Mouse (Mus musculus) spleen, adult 12 weeks (tissue): ENCODE measurements around the gene Syt2.

Experiments used
- DNase-seq: peaks from one replicate; pipeline ENCODE4 v3.0.0; 2022; ENCODE audit warnings: low spot score

Gene Syt2

DNA sequence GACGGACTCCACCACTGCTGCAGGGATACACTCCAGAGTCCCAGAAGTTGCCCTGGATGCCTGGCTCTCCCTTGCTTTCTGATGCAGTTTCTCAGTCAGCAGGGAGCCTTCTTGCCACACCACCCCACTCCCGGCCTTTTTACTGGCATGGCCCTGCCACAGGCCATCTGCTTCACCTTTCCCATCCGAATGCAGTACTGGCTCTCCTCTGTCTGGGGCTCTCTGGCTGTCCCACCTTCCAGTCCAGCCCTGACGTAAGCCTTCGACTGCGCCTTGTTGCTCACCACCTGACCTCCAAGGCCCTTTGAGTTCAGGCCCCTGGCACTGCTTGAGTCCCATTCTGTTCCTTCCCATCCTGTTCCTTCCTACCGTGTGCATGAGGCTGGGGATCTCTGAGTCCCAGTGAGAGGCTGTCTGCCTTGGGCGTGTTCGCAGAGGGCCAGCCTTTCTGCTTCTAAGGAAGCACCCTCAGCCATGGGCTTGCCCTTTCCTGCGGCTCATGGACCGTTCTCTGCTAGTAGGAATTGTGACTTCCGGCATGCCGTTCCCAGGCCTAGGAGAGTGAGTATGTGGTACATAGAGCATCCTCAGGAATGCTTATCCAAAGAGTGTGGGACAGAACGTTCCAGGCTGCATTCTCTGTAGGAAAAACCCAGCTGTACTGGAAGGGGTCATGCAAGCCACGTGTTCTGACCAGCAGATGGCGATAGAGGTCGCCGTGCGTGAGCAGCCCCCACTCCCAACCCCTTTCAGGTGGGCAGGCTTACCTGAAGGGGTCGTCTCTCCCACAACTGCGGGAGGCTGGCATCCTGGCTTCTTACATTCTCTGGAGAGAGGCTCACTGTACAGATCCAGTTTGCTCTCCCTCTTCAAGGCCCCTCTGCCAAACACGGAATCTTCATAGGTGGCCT is 58.2 kb downstream of the Syt2 start:
- no peak for DNase-seq

DNA sequence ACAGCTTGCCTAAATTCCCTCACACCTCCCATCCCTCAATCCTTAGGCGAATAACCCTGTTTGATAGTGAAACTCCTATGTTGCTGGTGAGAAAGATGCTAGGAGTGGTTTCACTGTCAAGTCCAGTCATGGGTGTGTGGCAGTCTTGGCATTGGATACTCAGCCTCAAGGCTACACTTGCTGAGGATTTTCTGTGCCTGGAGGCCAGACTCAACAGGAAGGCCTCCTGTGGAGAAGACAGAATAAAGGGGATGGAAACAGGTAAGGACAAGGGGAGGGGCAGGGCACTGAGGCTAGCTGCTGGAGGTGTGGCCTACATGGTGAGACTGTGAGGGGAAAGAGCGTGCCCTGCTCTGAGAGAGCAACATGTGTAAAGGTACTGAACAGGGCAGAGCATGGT is 60.1 kb downstream of the Syt2 start:
- no peak for DNase-seq

DNA sequence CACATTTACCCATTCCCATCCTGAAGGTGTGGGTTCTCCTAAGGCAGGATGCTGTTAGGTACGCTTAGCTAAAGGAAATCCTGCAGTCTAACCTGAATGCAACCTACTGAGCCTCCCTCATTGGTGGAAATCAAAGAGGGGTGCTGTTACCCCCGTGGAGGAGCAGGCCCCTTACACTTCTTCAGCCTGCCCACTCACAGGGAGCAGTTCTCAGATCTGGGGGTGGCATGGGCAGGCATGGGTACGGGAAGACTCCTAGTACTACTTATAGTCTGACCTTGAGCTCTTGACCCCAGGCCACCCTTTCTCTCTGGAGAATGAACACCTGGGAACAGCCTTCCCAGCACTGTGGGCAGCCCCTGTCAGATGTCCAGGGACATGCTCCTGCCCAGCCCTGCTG is 61.0 kb downstream of the Syt2 start:
- no peak for DNase-seq

DNA sequence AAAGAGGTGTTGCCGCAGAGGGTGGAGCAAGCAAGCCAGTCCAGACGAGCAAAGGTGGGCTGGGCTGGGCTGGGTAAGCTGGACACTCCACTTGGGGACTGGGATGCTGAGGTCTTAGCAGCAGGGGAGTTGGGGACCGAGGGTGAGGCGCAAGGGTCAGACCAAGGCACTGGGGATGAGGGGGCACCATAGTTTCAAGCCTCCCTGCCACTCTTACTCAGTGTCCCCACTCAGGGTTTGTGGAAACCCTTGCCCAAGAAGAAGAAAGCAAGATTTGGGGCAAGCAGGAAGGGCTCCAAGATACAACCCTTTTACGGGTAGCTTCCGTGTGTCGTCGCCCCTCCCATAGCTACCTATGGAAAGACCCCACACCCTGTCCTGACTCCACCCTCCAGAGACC is 61.8 kb downstream of the Syt2 start:
- DNase-seq: no peak

DNA sequence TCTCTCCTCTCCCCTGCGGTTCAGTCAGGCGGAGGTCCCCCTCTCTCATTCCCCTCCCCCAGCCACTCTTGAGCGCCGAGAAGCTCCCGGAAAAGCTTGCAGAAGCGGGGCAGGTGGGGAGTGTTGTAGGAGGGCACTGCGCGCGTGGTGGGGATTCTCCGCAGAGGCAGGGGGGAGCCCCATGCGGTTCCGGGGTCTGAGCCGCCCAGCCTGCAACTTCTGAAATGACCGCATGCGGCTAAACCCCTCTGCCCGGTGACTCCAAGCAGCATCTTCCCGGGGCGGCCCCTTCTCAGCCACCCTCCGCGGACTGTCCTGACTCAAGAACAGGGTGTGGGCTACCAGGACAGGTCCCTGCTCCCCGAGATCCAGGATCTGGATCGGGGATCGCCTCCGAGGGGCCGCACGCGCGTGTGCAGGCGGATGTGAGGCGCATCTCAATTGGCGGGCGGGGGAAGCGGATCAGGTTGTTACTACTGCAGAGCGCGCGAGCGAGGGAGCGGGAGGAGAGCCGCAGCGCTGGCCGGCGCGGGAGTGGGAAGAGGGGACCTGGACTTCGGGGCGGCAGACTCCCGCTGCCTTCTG is 62.4 kb downstream of the Syt2 start:
- DNase-seq: no peak

DNA sequence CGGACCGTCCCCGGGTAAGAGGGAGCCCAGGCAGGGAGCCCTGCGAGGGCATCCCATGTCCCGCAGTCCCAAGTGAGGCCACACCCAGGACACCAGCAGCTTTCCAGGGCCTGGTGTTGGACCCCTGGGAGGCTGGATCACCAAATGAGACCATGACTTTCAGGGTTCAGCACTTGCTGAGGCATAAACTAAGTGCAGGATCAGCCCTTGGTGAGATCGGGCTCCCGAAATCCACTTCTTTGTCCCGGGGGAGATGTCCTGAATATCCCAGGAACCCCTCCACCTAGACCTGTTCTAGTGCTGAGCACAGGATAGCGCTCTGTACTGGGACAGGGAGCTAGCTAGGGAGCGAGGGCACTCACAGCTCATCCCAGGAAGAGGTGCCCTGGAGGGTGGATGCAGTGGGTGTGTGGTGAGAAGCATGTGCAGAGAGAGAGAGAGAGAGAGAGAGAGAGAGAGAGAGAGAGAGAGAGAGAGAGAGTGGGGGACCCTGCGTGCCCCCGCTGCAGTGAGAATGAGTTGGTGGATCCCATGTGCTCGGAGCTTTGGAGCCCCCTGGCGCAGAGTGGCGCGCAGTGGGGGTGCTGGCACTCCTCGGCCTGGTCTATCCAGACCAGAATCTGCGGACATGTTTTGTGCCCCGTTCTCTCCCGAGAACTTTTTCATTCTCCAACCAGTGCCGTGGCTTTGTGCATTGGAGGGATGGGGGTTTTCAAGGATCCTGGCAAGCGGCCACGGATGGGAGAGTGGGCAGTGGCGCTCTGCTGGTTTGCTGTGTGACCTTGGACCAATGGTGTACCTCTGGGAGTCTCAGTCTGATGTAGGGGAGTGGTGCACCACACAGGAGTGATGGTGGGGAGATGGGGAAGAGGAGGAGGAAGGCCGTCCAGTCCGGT is 63.2 kb downstream of the Syt2 start:
- no peak for DNase-seq

DNA sequence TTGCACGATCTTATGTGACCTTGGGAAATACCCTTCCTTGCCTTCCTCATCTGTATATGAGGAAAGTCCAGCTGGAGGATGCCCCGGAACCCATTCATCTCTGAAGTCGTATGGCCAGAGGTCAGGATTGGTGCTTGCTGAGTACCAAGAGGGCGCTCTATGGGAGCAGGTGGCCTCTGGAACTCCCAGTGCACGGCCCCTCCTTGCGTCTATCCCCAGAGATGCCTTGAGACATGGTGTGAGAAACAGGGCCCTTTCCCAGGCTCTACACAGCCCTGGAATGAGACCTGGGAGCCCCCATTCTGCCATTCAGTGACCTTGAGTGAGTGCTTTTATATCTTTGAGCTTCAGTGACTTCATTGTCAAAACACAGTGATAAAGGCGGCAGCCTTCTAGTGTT is 64.6 kb downstream of the Syt2 start:
- no peak for DNase-seq

DNA sequence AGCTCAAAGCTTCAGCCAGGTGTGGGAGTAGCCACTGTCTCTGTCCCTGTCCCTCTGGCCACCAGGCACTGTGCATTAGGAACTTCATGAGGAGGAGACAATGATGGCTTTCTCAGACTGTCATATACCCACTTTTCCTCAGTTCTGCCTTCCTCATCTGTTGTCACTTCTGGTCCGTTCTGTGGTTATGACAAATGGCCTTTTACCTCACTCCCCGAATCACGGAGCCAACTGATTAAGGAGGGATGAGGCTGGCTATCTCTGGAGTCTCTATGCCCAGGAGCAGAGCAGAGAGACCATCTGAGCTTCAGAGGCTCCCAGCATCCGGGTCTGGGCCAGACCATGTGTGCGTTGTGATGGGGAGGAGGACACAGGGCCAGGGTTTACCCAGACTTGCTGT is 65.2 kb downstream of the Syt2 start:
- DNase-seq: no peak

DNA sequence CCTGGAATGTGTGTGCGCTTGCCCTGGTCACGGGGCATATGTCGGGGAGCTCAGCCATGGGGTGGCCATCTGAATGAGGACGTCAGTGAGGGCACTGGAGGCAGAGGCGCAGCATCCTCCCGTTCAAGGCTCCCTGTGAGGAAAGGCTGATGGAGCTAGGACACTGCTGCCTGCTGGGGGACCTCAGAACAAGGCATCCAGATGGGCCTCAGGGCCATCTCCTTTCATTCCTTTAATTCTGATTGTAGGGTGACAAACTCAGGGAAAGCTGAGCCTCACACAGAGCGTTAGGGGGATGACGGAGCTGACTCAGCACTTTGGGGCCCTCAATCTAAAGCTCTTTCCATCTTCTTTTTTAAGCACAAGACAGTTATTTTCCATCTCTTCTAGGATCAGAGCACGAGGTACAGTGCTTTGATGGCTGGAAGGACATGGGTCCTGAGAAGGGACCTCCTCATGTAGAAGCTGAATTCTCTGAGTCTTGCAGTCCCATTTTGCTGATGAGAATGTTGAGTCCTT is 66.4 kb downstream of the Syt2 start:
- DNase-seq: no peak

DNA sequence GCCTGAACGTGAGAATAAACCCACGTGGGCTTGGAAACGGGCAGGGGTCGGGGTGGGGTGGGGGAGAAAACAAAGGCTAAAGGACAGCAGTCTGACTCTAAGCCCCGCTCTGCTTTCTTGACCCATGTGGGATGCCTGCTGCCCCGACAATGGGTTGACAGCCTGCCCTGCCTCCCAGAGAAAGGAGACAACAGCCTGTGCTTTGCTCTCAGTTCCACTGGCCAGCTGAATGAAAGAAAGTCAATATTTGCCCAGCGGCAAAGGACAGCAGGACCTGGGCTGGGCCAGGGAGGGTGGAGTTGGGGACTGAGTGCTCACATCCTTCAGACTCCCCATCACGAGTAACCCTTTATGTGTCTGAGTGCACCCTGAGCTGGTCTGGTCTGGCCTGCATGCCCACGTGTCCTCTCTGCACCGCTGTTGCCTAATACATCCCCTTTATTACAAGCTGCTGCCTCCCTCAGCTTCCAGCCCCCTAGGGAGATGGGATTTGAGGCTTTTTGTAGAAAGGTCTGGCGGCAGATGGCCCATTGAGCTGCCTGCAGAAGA is 67.0 kb downstream of the Syt2 start:
- DNase-seq: no peak

DNA sequence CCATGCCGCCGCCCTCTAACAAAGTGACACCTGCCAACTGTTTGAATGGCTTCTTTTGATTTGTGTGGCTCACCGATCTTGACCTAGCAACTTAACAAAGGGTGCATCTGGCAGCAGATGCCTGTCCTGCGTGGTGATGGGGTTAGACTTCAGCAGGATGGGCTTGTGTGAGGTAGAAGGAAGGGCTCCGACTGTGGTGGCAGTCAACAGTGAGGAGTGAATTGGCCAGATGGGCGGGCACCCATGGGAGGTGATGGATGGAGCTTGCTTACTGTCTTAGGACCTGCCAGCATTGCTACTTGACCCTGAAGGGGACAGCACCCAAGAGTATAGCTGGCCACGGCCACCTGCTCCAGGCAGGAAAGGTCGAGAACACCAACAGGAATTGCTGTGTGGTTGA is 67.7 kb downstream of the Syt2 start:
- DNase-seq: no peak

DNA sequence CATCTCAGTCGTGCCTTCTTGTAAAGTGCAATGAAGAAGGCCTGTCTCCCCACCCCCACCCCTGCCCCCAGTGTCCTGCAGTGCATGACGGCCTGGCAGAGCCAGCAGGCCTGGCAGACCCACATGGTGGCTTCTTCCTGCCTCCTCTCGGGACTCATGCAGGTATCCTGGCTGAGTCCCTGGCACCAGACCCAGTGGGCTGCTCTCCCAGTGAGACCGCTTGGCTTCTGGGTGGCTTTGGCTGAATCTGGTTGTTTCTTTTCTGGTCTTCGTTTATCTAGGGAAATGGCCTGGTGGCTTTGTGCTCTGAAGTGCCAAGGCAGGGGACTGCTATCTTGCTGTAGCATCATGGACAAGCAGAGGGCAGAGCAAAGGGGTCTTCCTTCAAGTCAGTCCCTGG is 68.6 kb downstream of the Syt2 start:
- DNase-seq: no peak

DNA sequence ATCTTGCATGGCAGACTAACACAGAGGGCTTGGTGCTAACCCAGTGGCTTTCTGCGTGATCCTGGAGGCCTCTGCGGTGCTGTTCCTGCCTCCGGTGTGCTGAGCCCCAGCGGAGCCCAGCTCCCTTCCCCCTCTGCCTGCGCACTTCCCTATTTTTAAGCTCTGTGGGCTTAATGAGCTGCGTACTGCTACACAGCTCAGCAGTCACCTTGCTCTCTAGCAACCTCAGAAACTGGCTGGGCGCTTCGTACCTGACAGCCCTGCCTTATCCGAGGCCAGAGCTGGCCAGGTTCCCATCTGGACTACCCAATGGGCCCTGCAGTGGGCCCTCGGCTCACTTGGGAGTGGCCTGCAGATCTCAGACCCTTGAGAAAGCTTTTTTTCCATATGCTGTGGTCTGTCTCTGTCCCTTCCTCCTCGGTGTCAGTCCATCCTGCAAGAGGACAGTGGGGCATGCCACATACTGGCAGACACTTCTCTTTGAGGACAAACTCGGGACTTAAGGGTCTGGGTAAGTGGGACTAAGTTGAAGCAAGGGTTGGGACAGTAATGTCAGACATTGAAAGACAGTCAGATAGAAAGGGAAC is 73.3 kb downstream of the Syt2 start:
- no peak for DNase-seq

DNA sequence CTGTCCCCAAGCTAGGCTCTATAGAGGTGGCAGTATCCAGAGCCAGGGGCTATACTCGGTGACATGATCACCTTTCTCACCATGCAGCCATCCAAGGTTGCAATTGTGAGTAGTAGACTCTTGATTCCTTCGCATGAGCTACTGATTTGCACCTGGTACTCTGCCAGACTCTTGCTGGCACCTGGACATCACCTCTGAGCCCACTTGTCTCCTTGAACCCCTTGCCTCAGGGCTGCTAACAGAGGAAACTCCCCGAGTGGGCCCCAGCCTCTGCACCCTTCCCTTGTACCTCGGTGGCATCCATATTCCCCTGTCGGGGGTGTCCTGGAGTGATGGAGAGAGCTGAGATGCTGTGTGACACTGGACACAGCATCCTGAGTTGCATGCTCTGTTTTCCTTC is 75.0 kb downstream of the Syt2 start:
- no peak for DNase-seq

DNA sequence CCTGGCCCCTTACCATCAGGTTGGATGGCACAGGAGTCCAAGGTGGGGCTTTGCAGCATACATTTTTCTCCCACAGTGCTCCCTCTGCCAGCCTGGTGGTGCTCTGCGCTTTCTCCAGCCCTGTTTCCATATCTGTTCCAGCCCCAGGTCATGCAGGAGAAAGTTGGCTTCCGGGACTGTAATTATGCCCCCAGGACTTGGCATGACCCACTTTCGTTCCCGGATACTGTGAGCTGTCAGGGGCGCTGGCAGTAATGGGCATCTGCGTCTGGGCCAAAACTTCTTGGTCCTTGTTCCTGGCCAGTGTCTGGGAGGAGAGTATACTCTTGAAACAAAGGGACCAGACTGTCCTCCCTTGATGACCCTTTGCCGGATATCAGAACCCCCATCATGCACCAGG is 76.4 kb downstream of the Syt2 start:
- DNase-seq: no peak

DNA sequence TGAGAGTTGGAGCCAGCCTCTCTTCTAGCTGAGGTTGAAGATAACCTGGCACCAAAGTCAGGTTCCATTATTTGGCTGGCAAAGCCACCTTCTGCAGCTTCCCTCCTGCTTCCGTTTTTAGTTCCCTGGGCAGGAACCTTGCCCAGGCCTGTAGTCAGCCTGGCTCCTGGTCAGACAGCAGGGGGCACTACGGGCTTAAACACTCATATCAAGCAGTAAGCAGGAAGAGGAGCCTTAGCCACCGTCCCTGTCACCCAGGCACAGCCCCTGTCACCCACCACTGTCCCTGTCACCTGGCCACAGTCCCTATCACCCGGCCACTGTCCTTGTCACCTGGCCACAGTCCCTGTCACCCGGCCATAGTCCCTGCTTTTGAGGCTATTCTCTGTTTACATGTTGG is 78.8 kb downstream of the Syt2 start:
- DNase-seq: no peak

DNA sequence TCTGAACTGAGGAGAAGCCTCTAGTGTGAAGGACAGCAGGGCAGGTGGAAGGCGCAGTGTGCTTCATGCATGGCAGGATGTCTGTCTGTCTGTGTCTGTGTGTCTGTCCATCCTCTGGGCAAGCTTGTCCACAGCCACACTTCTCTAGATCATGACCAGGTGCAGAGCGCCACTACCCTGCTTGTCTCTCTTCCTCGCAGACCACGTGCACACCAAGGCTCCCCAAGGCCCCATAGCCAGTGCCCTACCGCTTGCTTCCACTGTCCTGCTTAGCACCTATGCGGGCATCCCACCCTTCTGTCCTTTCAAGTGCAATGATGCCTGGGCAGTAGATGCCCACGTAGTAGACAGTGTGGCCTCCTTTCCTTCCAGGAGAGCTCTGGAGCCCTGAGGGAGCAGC is 80.0 kb downstream of the Syt2 start:
- no peak for DNase-seq

DNA sequence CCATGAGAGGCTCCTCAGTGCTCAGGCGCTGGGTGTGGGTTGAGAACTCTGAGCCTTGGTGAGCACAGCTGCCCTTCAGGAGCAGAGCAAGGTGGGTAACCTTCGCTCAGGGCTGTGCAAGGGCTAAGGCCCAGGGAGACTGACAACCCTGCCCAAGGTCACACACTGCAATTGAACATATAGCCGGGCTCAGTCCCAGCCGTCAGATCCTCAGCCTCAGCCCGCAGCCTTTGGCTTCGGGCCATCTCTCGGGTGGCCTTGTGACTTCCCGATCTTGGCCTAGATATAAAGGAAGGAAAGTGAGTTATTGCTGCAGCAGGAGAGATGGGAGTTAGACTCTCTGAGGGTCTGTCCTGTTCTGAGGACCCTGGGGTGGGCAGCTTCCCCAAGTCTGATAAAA is 80.8 kb downstream of the Syt2 start:
- no peak for DNase-seq

DNA sequence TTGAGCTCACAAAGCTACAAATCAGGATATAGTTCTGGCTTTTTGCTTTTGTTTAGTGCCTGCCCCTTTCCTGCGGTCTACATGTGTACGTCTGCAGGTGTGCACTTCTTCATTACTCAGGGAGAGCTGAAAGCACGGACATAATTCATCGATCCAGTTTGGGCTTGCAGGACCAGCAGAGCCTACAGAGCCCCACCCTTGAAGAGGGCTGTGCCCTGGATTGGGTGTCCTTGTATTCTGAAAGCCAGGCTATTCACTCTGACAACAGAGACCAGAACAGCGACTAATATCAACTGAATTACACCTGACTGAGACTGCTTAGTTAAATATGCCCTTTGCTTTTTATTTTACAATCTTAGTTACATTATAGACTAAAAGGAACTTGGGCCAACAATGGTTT is 87.2 kb downstream of the Syt2 start:
- DNase-seq: no peak

DNA sequence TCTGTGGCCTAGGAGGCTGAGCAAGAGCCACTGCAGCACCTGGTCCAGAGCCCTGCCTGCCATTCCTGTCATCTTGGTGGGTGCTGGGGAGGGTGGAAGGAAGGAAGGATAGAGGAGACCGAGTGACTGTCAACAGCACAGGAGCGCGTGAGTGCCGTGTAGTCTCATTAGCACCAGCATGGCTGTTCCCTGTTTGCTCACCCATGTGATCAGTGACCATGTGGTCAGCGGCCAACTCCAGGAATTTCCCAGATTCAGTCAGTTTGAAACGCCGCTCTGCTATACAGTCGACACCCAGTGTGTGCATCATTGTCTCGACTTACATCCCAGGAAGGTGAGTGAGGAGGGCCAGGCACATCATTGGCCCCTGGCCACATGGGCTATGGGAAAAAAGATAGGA is 91.0 kb downstream of the Syt2 start:
- DNase-seq: no peak

DNA sequence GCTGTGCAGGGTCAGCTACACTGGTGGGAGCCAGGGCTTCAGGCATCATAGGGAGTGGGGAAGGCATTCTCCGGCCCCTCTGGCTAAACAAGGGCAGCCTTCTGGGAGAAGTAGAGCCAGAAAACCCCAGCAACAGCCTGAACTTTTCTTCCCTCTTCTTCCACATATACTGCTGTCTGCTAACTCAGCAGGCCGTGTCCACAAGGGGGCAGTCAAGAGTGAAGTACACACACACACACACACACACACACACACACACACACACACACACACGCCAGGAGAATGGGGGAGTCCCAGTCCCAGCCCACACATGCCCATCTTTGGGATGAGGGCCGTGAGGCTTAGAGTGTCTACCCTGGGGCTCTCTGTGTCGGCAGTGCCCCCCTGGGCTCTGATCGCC is 95.0 kb downstream of the Syt2 start:
- no peak for DNase-seq
